Mouse (Mus musculus) CH12.LX (cell line): ENCODE results near the gene Myo1d. TPM values are rescaled to one million over a fixed set of nuclear protein-coding genes. Genes with fewer than 3 reads are reported as not detected.

Experiments
- DNase-seq: peaks from one replicate; pipeline ENCODE4 v3.0.0-alpha.2; 2013; ENCODE audit errors: extremely low read depth
- H3K27ac ChIP-seq: 2 replicates; pipeline ENCODE4 v1.5.1; 2012; ENCODE audit warnings: low read depth, mild to moderate bottlenecking, control low read depth, moderate library complexity; ENCODE audit not compliant: insufficient read depth
- H3K27me3 ChIP-seq: replicated peaks from 2 replicates; pipeline ENCODE3; 2012; ENCODE audit warnings: inconsistent platforms
- H3K36me3 ChIP-seq, 2 experiments: replicated peaks in 1 of 2; 2 replicates each; pipeline versions ENCODE3 to v1.6.1; 2012; ENCODE audit warnings: inconsistent platforms in 1 of 2, low read length in 1 of 2, mild to moderate bottlenecking in 1 of 2, mixed read lengths in 1 of 2, moderate library complexity in 1 of 2; ENCODE audit not compliant: control insufficient read depth in 1 of 2, insufficient read depth in 1 of 2
- H3K4me1 ChIP-seq, 2 experiments: 2 replicates each; pipeline ENCODE4 v1.6.1; 2012; ENCODE audit warnings: inconsistent platforms in 1 of 2, moderate library complexity in 1 of 2; ENCODE audit not compliant: insufficient read depth in 2 of 2, control insufficient read depth in 1 of 2
- H3K4me2 ChIP-seq: 2 replicates; pipeline ENCODE4 v1.6.1; 2012; ENCODE audit warnings: low read depth, mild to moderate bottlenecking, control low read depth; ENCODE audit not compliant: poor library complexity, insufficient read depth, severe bottlenecking
- H3K4me3 ChIP-seq, 3 experiments: fragments of 150-350 bp in 1 of 3; sonication (generic) in 1 of 3; replicated peaks in 1 of 3; 2 replicates each; pipeline versions ENCODE3 to v1.5.1; 2011 to 2012; ENCODE audit warnings: low read depth in 2 of 3, low read length in 2 of 3, mild to moderate bottlenecking in 2 of 3, moderate library complexity in 2 of 3, control low read depth in 1 of 3, improper control_type of control experiment in 1 of 3, inconsistent platforms in 1 of 3, mixed read lengths in 1 of 3; ENCODE audit not compliant: poor library complexity in 1 of 3
- H3K79me2 ChIP-seq: replicated peaks from 2 replicates; pipeline ENCODE4 v1.6.1; 2012; ENCODE audit warnings: mild to moderate bottlenecking, moderate library complexity; ENCODE audit not compliant: control insufficient read depth, poor library complexity, insufficient read depth, severe bottlenecking; ENCODE audit errors: extremely low read depth
- H3K9ac ChIP-seq: 2 replicates; pipeline ENCODE4 v1.6.1; 2012; ENCODE audit warnings: low read depth, mild to moderate bottlenecking, control low read depth, moderate library complexity; ENCODE audit not compliant: insufficient read depth
- H3K9me3 ChIP-seq: replicated peaks from 2 replicates; pipeline ENCODE3; 2012; ENCODE audit warnings: low read length, inconsistent platforms, mixed read lengths
- BHLHE40 ChIP-seq: IDR thresholded peaks from 2 replicates; pipeline ENCODE4 v1.6.1; 2011; ENCODE audit warnings: mild to moderate bottlenecking, low read depth, low read length, improper control_type of control experiment
- CHD2 ChIP-seq: IDR thresholded peaks from 2 replicates; pipeline ENCODE4 v1.6.1; 2011; ENCODE audit warnings: low read length, improper control_type of control experiment
- E2F4 ChIP-seq: IDR thresholded peaks from 2 replicates; pipeline ENCODE4 v1.6.1; 2011; ENCODE audit warnings: low read depth, low read length, improper control_type of control experiment; ENCODE audit not compliant: insufficient replicate concordance
- EP300 ChIP-seq: IDR thresholded peaks from 2 replicates; pipeline ENCODE4 v1.6.1; 2011; ENCODE audit warnings: low read length, improper control_type of control experiment
- ETS1 ChIP-seq: conservative IDR thresholded peaks from 2 replicates; pipeline ENCODE4 v1.6.1; 2012; ENCODE audit warnings: low read depth, mild to moderate bottlenecking, inconsistent platforms, low read length, improper control_type of control experiment, moderate library complexity
- GABPA ChIP-seq: IDR thresholded peaks from 2 replicates; pipeline ENCODE4 v1.6.1; 2012; ENCODE audit warnings: low read depth, low read length, improper control_type of control experiment, inconsistent platforms; ENCODE audit not compliant: insufficient replicate concordance
- HCFC1 ChIP-seq: IDR thresholded peaks from 2 replicates; pipeline ENCODE4 v1.6.1; 2012; ENCODE audit warnings: low read depth, mild to moderate bottlenecking, inconsistent platforms, low read length, improper control_type of control experiment
- IRF4 ChIP-seq: IDR thresholded peaks from 2 replicates; pipeline ENCODE4 v1.6.1; 2014; ENCODE audit warnings: low read depth, mild to moderate bottlenecking, inconsistent platforms, low read length, improper control_type of control experiment
- JUND ChIP-seq: conservative IDR thresholded peaks from 2 replicates; pipeline ENCODE4 v1.6.1; 2011; ENCODE audit warnings: low read depth, low read length, improper control_type of control experiment
- MXI1 ChIP-seq: IDR thresholded peaks from 2 replicates; pipeline ENCODE4 v1.6.1; 2011; ENCODE audit warnings: mild to moderate bottlenecking, low read depth, low read length, improper control_type of control experiment
- MYC ChIP-seq: IDR thresholded peaks from 2 replicates; pipeline ENCODE4 v1.6.1; 2011; ENCODE audit warnings: low read depth, mild to moderate bottlenecking, improper control_type of control experiment, low read length
- NRF1 ChIP-seq: IDR thresholded peaks from 2 replicates; pipeline ENCODE4 v1.6.1; 2014; ENCODE audit warnings: low read depth, mild to moderate bottlenecking, inconsistent platforms, low read length, improper control_type of control experiment, moderate library complexity
- PAX5 ChIP-seq: IDR thresholded peaks from 2 replicates; pipeline ENCODE4 v1.6.1; 2012; ENCODE audit warnings: low read length, inconsistent platforms, mixed read lengths
- POLR2AphosphoS2 ChIP-seq: IDR thresholded peaks from 2 replicates; pipeline ENCODE4 v1.6.1; 2011; ENCODE audit warnings: low read depth, low read length, improper control_type of control experiment
- SIN3A ChIP-seq: IDR thresholded peaks from 2 replicates; pipeline ENCODE4 v1.6.1; 2012; ENCODE audit warnings: low read length, improper control_type of control experiment, inconsistent platforms
- SMC3 ChIP-seq: IDR thresholded peaks from 2 replicates; pipeline ENCODE4 v1.6.1; 2011; ENCODE audit warnings: low read depth, low read length, improper control_type of control experiment
- TBP ChIP-seq: conservative IDR thresholded peaks from 2 replicates; pipeline ENCODE4 v1.6.1; 2011; ENCODE audit warnings: low read depth, low read length, improper control_type of control experiment
- TCF12 ChIP-seq: IDR thresholded peaks from 2 replicates; pipeline ENCODE4 v1.6.1; 2014; ENCODE audit warnings: low read depth, mild to moderate bottlenecking, inconsistent platforms, low read length, improper control_type of control experiment
- UBTF ChIP-seq: IDR thresholded peaks from 2 replicates; pipeline ENCODE4 v1.6.1; 2012; ENCODE audit warnings: low read depth, mild to moderate bottlenecking, inconsistent platforms, low read length, improper control_type of control experiment, moderate library complexity
- USF1 ChIP-seq: IDR thresholded peaks from 2 replicates; pipeline ENCODE4 v1.6.1; 2014; ENCODE audit warnings: low read depth, mild to moderate bottlenecking, inconsistent platforms, low read length, improper control_type of control experiment
- USF2 ChIP-seq: conservative IDR thresholded peaks from 2 replicates; pipeline ENCODE4 v1.6.1; 2011; ENCODE audit warnings: low read depth, low read length, improper control_type of control experiment
- ZNF384 ChIP-seq: IDR thresholded peaks from 2 replicates; pipeline ENCODE4 v1.6.1; 2012; ENCODE audit warnings: low read depth, low read length, improper control_type of control experiment, inconsistent platforms
- dilution Hi-C: fragments of 300-500 bp; cut with MboI; formaldehyde crosslinking; loops from 2 replicates; pipeline ENCODE4 v1.14.3; 2020; ENCODE audit warnings: low sequenced_read_pairs; ENCODE audit not compliant: extremely low pct_unique_long_range_greater_than_20kb, extremely low pct_ligation_motif_present
- in situ Hi-C: fragments of 300-500 bp; cut with MboI; formaldehyde crosslinking; loops from 3 replicates; pipeline ENCODE4 v1.14.3; 2019; ENCODE audit warnings: low sequenced_read_pairs, low pct_ligation_motif_present, low pct_unique_long_range_greater_than_20kb, mixed read lengths
- polyA plus RNA-seq: library from polyadenylated mRNA; unstranded; fragments of >175 nt; gene quantifications from 2 replicates; pipeline ENCODE4 v1.2.1, GENCODE M21; 2012; ENCODE audit warnings: low read depth; ENCODE audit not compliant: insufficient read length
- total RNA-seq, 2 experiments: library from RNA; depleted of rRNA; stranded (reverse); fragments of 300-350 nt in 1 of 2; fragments of >200 nt in 1 of 2; gene quantifications; 2 replicates each; pipeline ENCODE4 v1.2.3; 2012 to 2014

The Myo1d gene
- total and polyA plus RNA-seq, 3 experiments, result 2.2 to 5.6 (median 2.9) TPM

- in situ Hi-C loops, result no loop called here
- dilution Hi-C loops, result no loop called here
- Histone ChIP-seq H3K27ac (peak overlapping the region; percentile 26; the same call in 1 of the 2 replicates), H3K9ac (no peak overlapping the region), H3K4me2 (peak overlapping the region; percentile 84), H3K9me3 (peaks cover 15% of the 10 kb centered on the region), H3K27me3 (no peaks in the 10 kb centered on the region), H3K4me1 (peaks cover 40 to 96% of the 10 kb centered on the region in 2 experiments), H3K79me2 (no peaks in the 10 kb centered on the region), H3K36me3 (peaks cover 0 to 6% of the 10 kb centered on the region in 2 experiments), H3K4me3 (peak overlapping the region in 2 of 3 experiments; percentile 13 to 15)
- DNase-seq, result no peak
- TF ChIP-seq EP300 (0 out of 2 replicates have a peak, but pooled peaks have one; percentile 18), IRF4 (0 out of 2 replicates have a peak, but pooled peaks have one; percentile 8), CHD2 (0 out of 2 replicates have a peak, but pooled peaks have one; percentile 49), GABPA (no peak), UBTF (no peak), USF1 (no peak), USF2 (no peak), PAX5 (no peak), BHLHE40 (peak; percentile 51), SIN3A (no peak), JUND (no peak), MXI1 (0 out of 2 replicates have a peak, but pooled peaks have one; percentile 56), TCF12 (0 out of 2 replicates have a peak, but pooled peaks have one; percentile 32), E2F4 (no peak), ZNF384 (no peak), ETS1 (no peak), HCFC1 (no peak), MYC (0 out of 2 replicates have a peak, but pooled peaks have one; percentile 16), POLR2AphosphoS2 (no peak), SMC3 (no peak), NRF1 (no peak)
These were observed 269.7 kb downstream of the Myo1d start for GRCm38 (mm10) chr11:80510124-80510523.

DNA sequence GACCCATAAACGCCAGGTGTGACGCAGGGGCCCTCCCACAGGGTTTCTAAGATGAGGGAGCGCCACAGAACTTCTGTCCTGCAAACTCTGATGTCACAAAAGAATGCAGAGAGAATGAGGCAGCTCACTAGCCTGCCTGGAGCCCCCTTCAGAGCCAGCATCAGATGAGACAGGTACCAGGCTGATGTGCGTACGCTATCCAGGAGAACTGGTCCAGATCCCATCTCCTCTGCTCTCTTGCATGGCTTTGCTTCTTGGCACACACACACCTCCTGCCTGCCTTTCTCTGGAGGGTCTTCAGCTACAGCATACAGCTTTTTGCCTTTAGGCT is 270.7 kb downstream of the Myo1d start:
- Histone ChIP-seq H3K4me3 (peak overlapping the region; percentile 37 to 51 (median 40)), H3K4me2 (peak overlapping the region; percentile 84), H3K27ac (peak overlapping the region; percentile 99), H3K4me1 (peaks cover 46 to 96% of the 10 kb centered on the region in 2 experiments), H3K9ac (peak overlapping the region; percentile 81; the same call in 1 of the 2 replicates), H3K27me3 (no peaks in the 10 kb centered on the region), H3K79me2 (no peaks in the 10 kb centered on the region), H3K9me3 (peaks cover 15% of the 10 kb centered on the region), H3K36me3 (peaks cover 0 to 6% of the 10 kb centered on the region in 2 experiments)
- in situ Hi-C loops, result loop anchor here (5.0 kb wide), 1 partner anchor 53 kb away; no protein-coding TSS in a partner anchor
- no peak for TF ChIP-seq SIN3A
- TF ChIP-seq TBP, result 0 out of 2 replicates have a peak, but pooled peaks have one; percentile 51
- dilution Hi-C loops, result no loop called here
- no peak for DNase-seq
